Mouse (Mus musculus) duodenum, adult 2 months (tissue): ENCODE results near the gene Asz1. TPM values are rescaled to one million over a fixed set of nuclear protein-coding genes. Genes with fewer than 3 reads are reported as not detected.

Experiments used
- polyA plus RNA-seq: library from polyadenylated mRNA; depleted of rRNA; stranded (reverse); fragments of >200 nt; gene quantifications from 2 replicates; pipeline ENCODE4 v1.2.3, GENCODE M21; 2012; ENCODE audit warnings: low replicate concordance; rRNA removed

Gene Asz1
- polyA plus RNA-seq, result not detected in 2 replicates

DNA sequence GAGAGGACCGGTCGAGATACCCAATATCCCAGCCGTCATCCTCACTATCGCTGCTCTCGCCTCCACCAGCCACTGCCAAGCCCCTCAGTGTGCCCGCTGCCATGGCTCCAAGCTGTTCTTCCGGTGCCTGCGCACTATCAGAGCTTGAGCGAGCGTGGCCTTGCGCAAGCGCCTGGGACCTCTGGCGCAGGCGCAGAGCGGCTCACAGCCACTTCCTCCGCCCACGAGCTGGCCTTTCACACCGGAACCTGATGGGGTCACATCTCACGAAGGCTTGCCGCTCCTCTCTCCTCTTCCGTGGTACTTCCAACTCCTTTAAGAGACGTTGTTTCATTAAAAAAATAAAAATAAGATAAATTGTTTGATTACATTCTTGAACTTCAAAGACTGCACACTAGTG is at the start of gene Asz1:
TSS of gene Asz1 (minus strand) at position 128 of the 400 bp plus-strand sequence.

DNA sequence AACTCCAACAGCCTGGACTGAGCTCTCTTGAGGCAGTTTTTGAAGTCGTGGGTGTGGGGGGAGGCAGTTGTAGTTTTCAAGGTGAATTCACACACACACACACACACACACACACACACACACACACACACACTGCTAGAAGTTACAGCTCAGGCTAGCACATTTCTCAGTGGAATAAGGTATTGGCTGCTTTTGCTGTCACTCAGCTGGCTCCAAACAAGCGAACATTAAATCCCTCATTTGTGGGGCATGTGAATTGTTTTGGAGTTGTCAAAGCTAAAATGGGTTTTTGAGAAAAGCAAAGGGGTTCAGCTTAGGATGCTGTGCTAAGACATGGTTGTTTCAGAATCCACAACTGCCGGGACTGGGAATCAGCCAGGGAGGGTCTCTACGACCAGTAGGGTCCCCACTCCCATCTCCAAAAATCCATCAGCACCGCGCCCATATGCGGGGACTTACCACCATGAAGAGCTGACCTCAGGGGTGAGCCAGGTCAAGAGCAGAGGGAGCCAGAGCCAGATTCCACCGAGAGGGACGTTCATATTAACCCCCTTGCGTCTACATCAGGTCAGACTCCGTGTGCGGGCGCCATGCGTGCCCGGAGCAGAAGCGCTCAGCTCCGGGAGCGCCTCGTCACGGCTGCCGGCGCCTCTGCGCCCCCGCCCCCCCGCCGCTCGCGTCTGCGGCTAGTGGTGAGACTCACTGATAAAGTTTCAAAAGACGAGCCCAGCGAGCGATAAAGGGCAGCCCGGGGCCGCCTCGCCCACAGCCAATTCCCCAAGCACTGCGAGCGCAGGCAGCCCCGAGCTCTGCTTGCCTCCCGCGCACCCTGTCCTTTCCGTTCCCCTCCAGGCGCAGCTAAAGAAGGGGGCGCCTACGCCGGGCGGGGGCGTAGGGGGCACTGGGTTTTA is 78.9 kb downstream of the Asz1 start, which contains the start of gene Wnt2:
TSS of gene Wnt2 (minus strand) at position 840 of the 911 bp plus-strand sequence.

Other genes with a start within 250 kb of the Asz1 start
- 0.05 TPM in 1 of 2 replicates, not detected in the other for gene Wnt2, start 78.5 kb downstream of the Asz1 start, polyA plus RNA-seq
- gene Cftr, start 61.6 kb upstream of the Asz1 start, polyA plus RNA-seq, result 1.0 and 5.3 TPM in 2 replicates